Mouse (Mus musculus): ENCODE data around the gene Arl11.

DNA sequence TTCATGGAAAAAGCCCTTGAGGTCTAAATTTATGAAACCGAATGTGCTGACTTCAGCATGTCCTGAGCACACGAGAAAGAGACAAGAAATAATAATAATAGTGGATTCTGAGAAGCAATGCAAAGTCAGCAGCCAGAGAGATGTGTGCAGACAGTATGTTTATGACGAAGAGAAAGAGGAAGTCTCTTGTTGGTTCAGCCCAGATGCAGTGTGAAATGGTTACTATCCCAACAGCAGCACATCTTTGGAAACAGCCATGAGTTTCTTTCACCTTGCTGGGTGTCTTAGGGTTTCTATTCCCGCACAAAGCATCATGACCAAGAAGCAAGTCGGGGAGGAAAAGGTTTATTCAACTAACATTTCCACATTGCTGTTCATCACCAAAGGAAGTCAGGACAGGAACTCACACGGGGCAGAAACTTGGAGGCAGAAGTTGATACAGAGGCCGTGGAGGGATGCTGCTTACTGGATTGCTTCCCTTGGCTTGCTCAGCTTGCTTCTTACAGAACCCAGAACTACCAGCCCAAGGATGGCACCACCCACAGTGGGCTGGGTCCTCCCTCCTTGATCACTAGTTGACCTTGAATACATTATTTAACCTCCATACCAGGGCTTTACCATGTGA lies 30.8 kb upstream of the Arl11 start:
- TF ChIP-seq CTCF (IDR thresholded peaks at IDR 0.05): no peak
- no peak for TF ChIP-seq EP300 (IDR thresholded peaks at IDR 0.05)
